Mouse (Mus musculus) kidney, adult 11 months (tissue): ENCODE data around the gene Rnf38.

ENCODE experiments used
- DNase-seq: peaks from one replicate; pipeline ENCODE4 v3.0.0; 2022

The Rnf38 gene

DNA sequence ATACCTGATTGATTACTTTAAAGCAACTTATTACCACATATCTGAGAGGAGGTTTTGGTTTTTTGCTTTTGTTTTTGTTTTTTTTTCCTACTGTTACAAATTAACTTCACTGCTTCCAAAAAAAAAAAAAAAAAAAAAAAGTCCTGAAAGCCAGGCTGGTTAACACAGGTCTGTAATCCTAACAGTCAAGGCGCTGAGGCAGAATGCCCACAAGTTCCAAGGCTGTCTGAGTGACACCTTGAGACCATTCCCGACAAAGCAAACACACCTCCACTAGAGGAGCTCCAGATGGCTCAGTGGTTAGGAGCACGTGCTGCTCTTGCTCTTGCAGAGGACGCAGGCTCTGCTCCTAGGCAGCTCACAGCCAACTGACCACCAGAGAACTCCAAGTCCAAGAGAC lies 10.1 kb downstream of the Rnf38 start:
- peak; percentile 36 for DNase-seq

DNA sequence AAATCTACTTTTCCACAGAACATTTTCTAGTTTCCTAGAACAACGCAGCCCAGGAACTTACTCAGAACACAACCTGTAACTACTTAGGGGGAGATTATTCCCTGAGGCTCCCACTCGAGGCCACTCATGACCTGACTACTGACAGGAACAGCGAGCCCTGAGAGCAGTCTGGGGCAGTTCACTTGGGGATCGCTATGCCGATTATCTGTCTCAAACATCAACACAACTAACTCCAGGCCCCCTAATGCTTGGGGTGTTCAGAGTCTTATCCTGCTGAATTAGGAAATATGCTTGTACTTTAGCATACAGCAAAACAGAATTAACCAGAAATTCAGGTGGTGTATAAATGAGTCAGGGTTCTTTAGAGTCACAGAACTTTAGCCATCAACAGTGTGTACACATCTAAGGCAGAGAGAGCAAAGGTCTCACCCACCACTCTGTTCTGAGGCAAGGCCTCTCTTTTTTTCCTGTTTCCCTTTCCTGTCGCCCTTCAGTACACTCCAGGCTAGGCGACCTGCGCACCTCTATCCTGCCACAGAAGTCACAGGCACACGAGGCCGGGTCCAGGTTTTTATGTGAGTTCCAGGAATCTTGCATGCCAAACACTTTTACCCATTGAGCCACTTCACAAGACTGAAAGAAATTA lies 16.7 kb downstream of the Rnf38 start:
- no peak for DNase-seq

DNA sequence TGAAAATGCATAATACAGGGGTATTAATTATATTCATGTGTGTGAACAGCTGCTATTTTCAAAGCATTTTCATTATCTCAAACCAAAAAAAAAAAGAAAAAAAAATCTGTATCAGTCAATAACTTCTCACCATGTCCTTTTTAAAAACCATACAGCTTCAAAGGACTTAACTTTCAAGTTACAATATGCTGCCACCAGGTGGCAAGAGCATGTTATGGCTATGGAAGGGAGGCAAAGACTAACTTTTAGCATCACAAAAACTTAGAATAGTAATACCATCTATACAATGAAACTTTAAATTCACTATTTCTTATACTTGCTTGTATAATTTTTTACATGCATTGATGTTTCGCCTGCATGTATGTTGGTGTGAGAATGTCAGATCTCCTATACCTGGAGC lies 33.6 kb downstream of the Rnf38 start:
- DNase-seq, result no peak

DNA sequence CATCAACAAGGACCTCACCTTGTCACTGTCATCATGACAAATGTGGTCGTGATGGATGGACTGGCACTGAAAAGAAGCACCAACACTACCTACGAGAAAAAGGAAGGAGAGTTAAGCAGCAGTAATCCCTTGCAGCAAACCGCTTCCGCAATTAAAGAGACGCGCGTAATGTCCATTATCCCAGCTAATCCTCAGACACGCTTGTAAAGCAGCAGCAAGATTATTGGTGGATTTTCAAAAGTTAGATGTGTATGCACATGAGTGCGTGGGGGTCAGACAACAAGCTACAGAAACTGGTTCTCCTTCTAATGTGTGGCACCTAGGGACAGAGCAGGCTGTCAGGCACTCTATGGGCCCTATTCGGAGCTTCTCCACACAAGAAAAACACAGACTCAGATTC lies 46.2 kb downstream of the Rnf38 start:
- DNase-seq, result no peak

- DNase-seq, result no peak
Observed at GRCm38 (mm10) chr4:44183862-44184261, 49.7 kb downstream of the Rnf38 start.

DNA sequence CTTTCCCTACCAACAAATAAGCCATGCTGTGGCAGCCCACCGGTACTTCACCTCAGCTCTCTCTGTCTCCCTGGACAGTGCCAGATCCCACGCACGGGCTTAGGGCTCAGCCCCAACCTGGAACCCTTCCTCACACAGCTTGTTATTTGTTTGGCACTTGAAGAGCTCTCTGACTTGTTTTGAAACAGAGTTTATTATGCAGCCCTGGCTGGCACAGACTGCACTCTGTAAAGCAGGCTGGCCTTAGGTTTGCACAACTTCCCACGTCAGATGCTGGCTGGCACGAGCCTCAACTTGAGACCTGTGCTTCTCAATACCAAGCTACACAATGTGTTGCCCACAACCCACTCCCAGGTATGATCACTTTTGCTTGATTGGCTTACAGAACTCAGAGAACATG lies 53.8 kb downstream of the Rnf38 start:
- DNase-seq, result peak; percentile 19

DNA sequence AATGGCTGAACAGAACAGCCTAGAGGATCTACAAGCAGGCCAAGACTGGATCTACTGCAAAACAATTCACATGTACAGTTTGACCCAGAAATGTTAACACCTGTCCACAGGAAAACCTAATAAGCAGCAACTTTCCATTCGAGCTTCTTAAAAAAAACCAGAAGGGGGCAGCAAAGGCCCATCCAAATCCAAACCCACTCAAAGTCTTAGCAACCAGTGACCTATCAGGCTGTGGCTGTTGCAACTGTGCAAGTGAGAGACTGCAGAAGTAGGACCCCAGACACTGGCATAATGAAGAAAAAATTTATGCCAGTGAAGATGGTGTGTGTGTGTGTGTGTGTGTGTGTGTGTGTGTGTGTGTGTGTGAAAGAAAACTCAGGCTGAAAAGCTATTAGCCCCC lies 60.4 kb downstream of the Rnf38 start:
- peak; percentile 48 for DNase-seq

DNA sequence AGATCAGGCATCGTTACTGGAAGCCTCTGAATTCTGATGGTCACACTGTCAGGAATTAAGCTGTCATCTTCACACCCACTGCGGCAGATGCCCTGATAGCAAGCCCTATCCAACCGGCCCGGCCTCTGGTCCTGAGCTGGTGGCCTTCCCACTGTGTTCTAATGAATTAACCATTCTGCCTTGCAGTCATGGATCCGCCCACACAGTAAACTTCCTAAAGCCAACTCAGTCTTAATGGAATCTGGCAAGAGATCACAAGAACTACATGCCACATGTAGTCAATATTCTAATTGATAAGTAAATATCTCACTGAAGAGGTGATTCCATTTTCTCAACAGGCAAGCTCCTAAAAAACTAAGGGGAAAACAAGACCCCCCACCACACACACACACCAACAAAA lies 60.9 kb downstream of the Rnf38 start:
- peak; percentile 21 for DNase-seq

DNA sequence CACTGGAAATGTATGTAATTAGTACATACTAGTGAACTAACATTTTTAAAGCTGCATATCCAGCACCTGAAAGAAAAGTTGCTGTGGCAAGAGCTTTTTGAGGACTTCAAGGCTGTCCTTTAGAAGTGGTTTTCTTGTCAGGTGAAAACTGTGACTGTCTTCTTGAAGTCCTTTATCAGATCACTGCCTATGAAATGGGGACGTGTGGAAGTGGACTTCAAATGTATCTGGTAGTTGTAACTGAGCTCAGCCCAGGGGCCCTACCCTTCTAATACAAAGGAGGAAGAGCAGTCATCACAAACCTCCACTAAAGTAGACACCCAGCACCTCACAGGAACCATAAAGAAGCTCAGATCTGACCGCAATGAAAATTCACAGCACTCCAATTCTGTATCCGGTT lies 63.7 kb downstream of the Rnf38 start:
- DNase-seq, result no peak

- DNase-seq, result no peak
Observed at GRCm38 (mm10) chr4:44168816-44169215, 64.8 kb downstream of the Rnf38 start.

DNA sequence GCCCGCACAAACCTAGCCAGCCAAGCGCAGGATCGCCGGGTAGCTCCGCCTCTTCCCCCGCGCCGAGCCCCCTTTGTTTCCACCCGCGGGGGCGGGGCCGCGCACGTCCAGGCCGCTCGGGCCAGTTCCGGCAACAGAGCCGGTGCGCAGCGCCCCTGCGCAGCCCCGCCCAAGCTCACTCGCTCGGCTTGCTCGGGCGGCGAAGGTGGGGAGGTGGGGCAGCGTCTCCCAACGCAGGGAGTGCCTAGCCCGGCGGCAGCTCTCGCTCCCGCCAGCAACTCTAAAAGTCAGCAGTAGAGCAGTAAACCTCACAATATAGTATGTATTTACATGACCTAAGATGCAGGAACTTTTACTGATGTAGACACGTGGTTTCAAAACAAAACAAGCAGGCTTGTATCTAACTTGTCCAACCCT lies 65.3 kb downstream of the Rnf38 start:
- DNase-seq, result peak; percentile 94

DNA sequence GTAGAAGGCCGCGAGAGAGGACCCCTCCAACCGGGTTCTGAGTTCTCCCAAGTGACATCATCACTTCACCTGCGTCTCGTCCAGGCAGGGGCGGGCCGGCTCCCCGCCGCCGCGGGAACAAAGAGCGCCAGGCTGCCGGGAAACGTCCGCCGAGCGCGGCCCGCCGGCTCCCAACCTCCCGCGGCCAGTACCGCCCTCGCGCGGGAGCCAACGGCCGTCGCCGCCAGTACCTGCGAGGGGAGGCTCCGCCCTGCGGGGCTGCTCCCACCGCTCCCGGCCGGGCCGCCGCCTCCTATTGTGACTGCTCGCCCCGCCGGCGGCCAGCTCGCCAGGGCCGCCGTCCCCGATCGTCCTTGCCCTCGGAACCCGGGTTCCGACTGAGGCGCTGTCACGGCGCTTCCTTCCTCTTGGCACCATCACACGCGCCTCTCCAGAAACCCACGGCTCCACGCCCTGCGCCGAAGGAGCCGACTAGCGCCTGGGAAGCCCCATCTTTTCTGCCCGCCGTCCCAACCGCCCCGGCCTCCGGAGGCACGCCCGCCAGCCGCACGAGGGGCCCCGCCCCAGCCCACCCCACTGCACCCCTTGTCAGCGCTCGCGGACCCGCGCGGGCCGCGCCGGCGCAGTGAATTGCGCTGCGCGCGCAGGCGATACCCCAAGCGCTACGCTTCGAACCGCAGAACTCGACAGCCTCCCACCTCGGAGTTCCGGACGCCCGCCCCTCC lies 66.0 kb downstream of the Rnf38 start:
- peak; percentile 82 for DNase-seq

DNA sequence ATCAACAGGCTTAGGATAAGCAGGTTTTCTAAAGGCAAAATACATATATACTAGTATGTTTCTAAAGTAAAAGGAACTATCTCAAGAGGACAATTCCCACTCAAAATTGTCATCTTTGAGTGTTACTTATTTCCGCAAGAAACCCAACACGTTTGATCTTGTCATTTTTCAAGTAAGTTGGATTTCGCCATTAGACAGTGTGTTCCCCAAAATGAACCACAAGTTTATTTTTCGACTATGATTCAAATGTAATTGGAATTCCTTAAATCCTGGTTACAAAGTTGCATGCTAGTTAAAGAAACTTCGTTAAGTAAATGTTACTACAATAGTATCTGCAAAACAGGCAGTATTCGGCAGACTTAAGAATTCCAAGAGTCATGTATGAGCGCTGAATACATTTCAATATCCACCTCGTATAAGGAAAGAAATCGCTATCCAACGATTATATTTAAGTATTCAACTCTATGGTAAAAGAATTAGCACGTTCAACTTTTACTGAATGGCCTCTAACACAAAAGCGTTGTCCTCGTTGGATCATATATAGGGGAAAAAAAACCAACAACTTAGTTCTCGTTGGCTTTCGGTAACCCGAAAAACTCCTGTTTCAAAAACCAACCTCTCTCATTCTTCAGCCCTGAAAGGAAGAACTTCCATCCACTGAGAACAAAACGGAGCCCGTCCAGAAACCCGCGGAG lies 66.7 kb downstream of the Rnf38 start:
- DNase-seq, result no peak

DNA sequence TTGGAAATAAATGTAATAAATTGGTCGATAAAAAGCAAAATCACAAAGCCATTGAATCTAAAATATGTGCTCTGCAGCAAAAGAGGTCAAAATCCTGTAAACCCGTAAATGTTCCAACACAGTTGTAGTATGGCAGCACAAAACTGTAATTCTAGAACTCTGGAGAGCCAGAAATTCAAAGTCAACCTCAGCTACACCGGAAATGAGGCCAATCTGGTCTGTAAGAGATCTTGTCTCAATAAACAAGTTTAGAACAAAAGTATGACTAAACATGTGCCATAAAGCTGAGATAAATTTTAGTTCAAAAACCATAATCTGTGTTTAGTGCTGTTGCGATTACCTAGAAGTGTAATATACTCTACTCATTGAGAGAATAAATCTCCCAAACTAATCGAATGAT lies 69.0 kb downstream of the Rnf38 start:
- DNase-seq, result no peak

DNA sequence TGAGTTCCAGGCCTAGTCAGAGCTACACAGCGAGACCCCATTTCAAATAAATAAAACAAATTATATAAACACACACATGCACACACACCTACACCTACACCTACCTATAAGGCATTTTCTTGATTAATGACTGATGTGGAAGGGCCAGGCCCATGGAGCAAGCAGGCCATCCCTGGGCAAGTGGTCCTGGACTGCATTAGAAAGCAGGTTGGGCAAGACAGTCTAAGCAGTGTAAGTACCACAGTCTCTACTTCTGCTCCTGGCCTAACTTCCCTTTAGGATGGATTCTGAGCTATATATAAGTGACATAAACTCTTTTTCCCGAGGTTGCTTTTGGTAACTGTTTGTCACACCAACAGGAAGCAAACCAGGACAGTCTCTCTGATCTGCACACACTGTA lies 70.6 kb downstream of the Rnf38 start:
- DNase-seq, result no peak

DNA sequence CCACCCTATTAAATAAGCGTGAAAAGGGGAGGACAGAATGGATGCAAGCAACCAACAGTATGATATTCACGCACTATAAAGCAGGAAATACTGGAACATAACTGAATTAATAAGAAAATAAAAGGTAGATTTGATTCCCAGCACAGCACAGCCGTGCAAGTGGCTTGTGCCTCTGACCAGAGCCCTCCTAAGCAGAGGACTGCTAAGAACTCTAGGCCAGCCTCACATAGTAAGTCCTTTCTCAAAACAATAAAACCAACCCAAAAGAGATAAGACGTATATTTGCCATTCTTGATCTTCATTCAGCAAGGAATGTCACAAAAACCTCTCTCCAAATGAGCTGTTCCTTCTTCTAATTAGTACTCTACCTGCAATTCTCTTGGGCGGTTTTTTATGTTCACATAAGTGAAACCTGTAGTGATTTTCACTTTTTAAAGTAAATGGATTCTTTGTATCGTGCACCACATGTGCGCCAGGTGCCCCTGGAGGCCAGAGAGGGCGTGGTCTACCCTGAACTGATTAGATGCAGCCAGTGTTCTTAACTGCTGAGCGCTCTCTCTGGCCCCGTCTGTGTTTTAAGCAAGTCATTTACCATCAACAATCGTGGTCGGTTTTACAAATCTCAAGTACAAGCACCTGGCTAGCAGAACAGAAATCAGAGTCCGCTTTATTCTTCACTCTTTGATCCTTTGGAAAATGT lies 72.4 kb downstream of the Rnf38 start:
- no peak for DNase-seq

GRCm38 (mm10) chr4:44159839-44160238 lies 73.8 kb downstream of the Rnf38 start:
- no peak for DNase-seq

- no peak for DNase-seq
Observed at GRCm38 (mm10) chr4:44156481-44156880, 77.1 kb downstream of the Rnf38 start.

- no peak for DNase-seq
Observed at GRCm38 (mm10) chr4:44154884-44155283, 78.7 kb downstream of the Rnf38 start.

DNA sequence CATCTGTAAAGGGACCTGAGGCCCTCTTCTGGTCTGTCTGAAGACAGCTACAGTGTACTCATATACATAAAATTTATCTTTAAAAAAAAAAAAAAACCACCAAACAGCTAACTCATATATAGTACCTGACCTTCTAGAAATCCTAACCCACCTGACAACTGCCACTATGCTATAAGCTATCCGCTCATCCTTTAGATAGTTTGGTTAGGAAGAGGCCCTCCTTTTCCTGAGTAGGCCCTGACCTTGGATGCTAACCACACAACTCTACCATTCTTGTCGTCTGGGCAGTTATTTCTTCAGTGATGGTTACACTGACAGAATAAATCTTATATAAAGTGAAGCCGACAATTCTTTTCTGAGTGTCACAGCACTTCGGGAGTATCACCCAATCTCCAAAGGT lies 80.7 kb downstream of the Rnf38 start:
- no peak for DNase-seq

DNA sequence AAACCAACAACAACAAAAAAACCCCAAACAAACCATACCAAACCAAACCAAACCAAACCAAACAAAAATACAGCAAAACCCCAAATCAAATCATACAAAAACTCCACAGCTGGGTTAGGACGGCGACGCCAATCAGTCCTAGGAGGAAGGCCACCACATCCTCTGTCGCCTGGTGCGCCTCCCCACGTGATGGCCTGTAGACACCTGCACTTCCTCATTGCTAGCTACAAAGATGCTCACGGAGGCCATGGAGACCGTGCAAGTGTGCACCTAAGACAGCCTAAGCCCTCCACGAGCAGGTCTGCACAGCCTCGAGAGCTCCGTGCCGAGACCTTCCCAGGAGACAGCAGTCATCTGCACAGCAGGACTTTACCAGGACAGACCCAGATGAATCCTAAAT lies 106.8 kb downstream of the Rnf38 start:
- DNase-seq, result no peak

- no peak for DNase-seq
Observed at GRCm38 (mm10) chr4:44119410-44120201, 114.0 kb downstream of the Rnf38 start.

DNA sequence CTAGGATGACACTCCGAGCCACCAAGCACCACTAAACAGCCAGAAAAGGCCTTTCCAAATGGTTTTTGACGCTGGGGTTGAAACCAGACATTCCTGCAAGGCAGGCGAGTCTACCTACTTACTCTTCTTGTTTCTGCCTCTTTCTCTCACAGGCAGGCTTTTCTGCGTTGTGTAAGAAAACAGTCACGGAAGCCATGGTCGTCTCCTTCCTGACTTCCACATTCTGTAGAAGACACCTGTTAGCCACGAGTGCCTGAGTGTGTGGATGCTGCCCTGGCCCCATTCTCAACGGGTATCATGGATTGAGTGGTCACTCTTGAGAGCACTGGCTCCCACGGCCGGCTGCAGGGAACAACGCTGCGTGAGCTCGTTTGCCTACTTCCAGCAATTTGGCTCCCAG lies 118.5 kb downstream of the Rnf38 start:
- DNase-seq, result no peak
